Mouse (Mus musculus) liver, embryonic 11.5 days (tissue): Measurements from ENCODE around the gene Ulk1. TPM values are rescaled to one million over a fixed set of nuclear protein-coding genes. Genes with fewer than 3 reads are reported as not detected.
"Not testable (repeated sequence)": the region's sequence is repeated elsewhere in the genome, so short reads cannot be mapped to it uniquely, and the experiment has no call there.

Experiments used
- ATAC-seq: fragments of 200-750 bp; cut with Nextera tagmentation; replicated peaks from 2 replicates; pipeline ENCODE4 v1.8.0; 2017; ENCODE audit warnings: moderate number of reproducible peaks, mild to moderate bottlenecking, moderate TSS enrichment, moderate library complexity; ENCODE audit not compliant: low FRiP score
- DNase-seq: peaks from one replicate; pipeline ENCODE4 v3.0.0-alpha.2; 2017; ENCODE audit warnings: low spot score
- H3K27ac ChIP-seq: fragments of 300-500 bp; sonication (generic); 2 replicates; pipeline ENCODE4 v1.5.1; 2014; ENCODE audit warnings: mild to moderate bottlenecking, low read depth, low read length, control low read depth
- H3K27me3 ChIP-seq: fragments of 300-500 bp; sonication (generic); replicated peaks from 2 replicates; pipeline ENCODE4 v1.6.1; 2014; ENCODE audit warnings: low read length, mixed read lengths; ENCODE audit not compliant: control insufficient read depth, insufficient read depth
- H3K36me3 ChIP-seq: fragments of 300-500 bp; sonication (generic); 2 replicates; pipeline ENCODE4 v1.6.1; 2014; ENCODE audit warnings: mild to moderate bottlenecking, low read length, moderate library complexity, mixed read lengths; ENCODE audit not compliant: control insufficient read depth, insufficient read depth
- H3K4me1 ChIP-seq: fragments of 300-500 bp; sonication (generic); replicated peaks from 2 replicates; pipeline ENCODE4 v1.6.1; 2014; ENCODE audit warnings: low read length, mixed read lengths; ENCODE audit not compliant: control insufficient read depth, insufficient read depth
- H3K4me2 ChIP-seq: fragments of 300-500 bp; sonication (generic); 2 replicates; pipeline ENCODE4 v1.6.1; 2014; ENCODE audit warnings: mild to moderate bottlenecking, control low read depth, moderate library complexity
- H3K4me3 ChIP-seq: fragments of 300-500 bp; sonication (generic); 2 replicates; pipeline ENCODE4 v1.5.1; 2014; ENCODE audit warnings: low read depth, low read length, control low read depth
- H3K9ac ChIP-seq: fragments of 300-500 bp; sonication (generic); 2 replicates; pipeline ENCODE4 v1.6.1; 2014; ENCODE audit warnings: low read depth, low read length, control low read depth
- H3K9me3 ChIP-seq: fragments of 300-500 bp; sonication (generic); 2 replicates; pipeline ENCODE4 v1.6.1; 2016; ENCODE audit warnings: low read length, inconsistent platforms, mixed read lengths; ENCODE audit not compliant: control insufficient read depth
- WGBS: fragments of 180-500 bp; shearing (Covaris S2); extraction: QIAGEN DNeasy Blood & Tissue Kit; methylation state at CpG from one replicate; pipeline ENCODE4 v1.1.7; 2014; 5-methylcytosine and 5-hydroxymethylcytosine counted together
- polyA plus RNA-seq: library from polyadenylated mRNA; unstranded; fragments of >200 nt; fragmentation: Nextera tagmentation; extraction: Ambion mirVana; gene quantifications from 2 replicates; pipeline ENCODE4 v1.2.1, GENCODE M21; 2014

Ulk1 gene
- polyA plus RNA-seq, 1 experiment from 2014 or later: 15.7 TPM

DNA sequence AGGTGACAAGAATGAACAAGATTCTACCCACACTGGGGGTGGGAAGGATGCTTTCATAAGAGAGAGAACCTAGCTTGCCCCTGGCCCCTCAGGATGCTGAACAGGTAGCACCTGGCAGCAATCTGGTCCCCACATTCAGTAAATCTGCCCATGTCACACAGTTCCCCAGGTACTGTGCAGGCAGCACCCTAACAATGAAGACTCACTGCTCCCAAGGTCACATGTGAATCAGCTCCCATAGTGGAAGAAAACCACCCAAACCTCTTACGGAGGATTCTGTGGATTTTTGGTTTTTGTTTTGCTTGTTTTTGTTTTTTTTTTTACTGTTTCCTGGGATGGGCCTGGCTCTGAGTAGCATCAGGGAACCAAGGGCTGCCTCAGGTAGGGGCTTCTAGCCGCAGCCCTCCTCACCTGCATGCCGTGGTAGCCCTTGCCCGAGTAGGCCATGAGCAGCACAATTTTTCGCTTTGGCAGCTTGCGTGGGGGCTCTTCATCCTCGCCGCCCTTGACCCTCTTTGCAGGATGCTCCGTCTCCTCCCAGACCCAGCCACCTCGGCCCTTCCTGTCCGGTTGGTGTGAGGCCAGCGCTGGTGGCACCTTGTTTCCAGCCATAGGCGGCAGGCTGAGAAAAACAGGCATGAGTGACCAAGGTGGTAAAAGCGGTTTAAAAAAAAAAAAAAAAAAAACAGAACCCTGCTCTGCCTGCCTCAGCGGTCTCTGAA, 30.5 kb downstream of the Ulk1 start:
- DNase-seq (no peak), ATAC-seq (no peak)
- H3K4me3 ChIP-seq: peak overlapping the region; percentile 92
- no peak overlapping the region for H3K27ac ChIP-seq
- H3K9me3 ChIP-seq: no peaks in the 10 kb centered on the region
- no peaks in the 10 kb centered on the region for H3K27me3 ChIP-seq
- H3K4me2 ChIP-seq: peak overlapping the region; percentile 71
- 16% methylated on average over 15 of the region's 15 CpGs for WGBS
- H3K9ac ChIP-seq: peak overlapping the region; percentile 93
- peaks cover 24% of the 10 kb centered on the region for H3K4me1 ChIP-seq
- peaks cover 32% of the 10 kb centered on the region for H3K36me3 ChIP-seq

DNA sequence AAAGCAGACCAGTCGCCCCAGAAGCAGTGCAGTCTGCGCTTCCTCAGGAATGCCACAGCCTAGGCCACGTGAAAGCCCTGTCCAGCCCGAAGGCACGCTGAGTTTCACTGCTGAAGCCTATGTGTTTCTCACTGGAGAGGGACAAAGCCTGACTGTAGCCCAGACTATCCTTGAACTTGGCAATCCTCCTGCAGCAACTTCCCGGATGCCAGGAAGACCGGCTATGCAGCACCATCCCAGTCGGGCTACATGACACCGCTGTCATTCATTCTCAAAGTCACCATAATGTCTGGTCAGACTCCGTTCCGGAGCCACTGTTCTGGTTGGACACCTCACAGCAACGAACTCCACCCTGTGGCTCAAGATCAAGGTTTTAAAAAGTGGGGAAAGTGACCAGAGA, 31.6 kb downstream of the Ulk1 start:
- 89% methylated on average over 12 of the region's 12 CpGs for WGBS
- no peak for DNase-seq
- no peak overlapping the region; the same call in 1 of the 2 replicates for H3K4me3 ChIP-seq
- H3K9ac ChIP-seq: no peak overlapping the region
- no peaks in the 10 kb centered on the region for H3K9me3 ChIP-seq
- ATAC-seq: no peak
- peaks cover 40% of the 10 kb centered on the region for H3K36me3 ChIP-seq
- H3K4me1 ChIP-seq: peaks cover 24% of the 10 kb centered on the region
- H3K27me3 ChIP-seq: no peaks in the 10 kb centered on the region
- H3K27ac ChIP-seq: no peak overlapping the region
- H3K4me2 ChIP-seq: peak overlapping the region; percentile 71; the same call in 1 of the 2 replicates

DNA sequence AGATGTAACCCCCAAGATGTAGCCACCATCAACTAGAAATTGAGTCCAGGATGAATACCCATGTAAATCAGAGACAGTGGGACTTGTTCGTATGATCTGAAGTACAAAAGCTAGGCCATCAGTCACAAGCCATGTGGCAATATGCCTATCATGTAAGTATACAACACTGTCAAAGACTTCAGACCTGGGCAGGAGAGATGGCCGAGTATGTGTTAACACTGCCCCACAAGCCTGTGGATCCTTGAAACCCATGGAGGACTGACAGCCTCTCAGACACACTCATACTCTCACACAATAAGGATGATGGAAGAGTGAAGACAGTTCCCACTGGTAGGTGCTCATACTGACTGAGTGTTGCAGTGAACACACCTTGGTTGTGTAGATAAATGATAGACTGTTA, 33.8 kb downstream of the Ulk1 start:
- no peak for ATAC-seq
- no peak overlapping the region for H3K27ac ChIP-seq
- no peak overlapping the region for H3K9ac ChIP-seq
- H3K4me2 ChIP-seq: no peak overlapping the region
- H3K4me1 ChIP-seq: peaks cover 21% of the 10 kb centered on the region
- 88% methylated on average over 2 of the region's 2 CpGs for WGBS
- DNase-seq: no peak
- H3K36me3 ChIP-seq: peaks cover 42% of the 10 kb centered on the region
- no peaks in the 10 kb centered on the region for H3K9me3 ChIP-seq
- H3K27me3 ChIP-seq: no peaks in the 10 kb centered on the region
- H3K4me3 ChIP-seq: no peak overlapping the region

DNA sequence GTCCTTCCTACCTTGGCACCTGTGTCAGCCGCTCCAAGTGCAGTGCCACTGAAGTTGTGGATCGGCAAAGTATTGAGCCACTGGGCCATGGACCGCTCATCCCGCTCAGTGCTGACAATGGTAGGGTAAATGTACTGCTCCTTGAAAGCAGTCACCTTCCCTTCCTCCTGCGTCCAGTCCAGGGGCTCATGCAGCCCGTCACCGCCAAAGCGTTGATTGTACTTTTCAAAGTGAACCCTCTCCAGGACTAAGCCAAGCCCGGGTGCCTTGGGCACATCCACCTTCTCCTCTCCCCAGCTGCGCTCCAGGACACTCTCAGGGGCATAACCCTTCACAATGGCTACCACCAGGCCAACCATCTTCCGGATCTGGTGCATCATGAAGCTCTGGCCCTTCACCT, 35.4 kb downstream of the Ulk1 start:
- Histone ChIP-seq H3K27me3 (no peaks in the 10 kb centered on the region), H3K27ac (no peak overlapping the region), H3K36me3 (peaks cover 42% of the 10 kb centered on the region), H3K4me1 (peaks cover 19% of the 10 kb centered on the region), H3K4me2 (no peak overlapping the region), H3K9me3 (no peaks in the 10 kb centered on the region), H3K9ac (no peak overlapping the region), H3K4me3 (no peak overlapping the region)
- no peak for ATAC-seq
- no peak for DNase-seq
- WGBS: 93% methylated on average over 11 of the region's 11 CpGs

DNA sequence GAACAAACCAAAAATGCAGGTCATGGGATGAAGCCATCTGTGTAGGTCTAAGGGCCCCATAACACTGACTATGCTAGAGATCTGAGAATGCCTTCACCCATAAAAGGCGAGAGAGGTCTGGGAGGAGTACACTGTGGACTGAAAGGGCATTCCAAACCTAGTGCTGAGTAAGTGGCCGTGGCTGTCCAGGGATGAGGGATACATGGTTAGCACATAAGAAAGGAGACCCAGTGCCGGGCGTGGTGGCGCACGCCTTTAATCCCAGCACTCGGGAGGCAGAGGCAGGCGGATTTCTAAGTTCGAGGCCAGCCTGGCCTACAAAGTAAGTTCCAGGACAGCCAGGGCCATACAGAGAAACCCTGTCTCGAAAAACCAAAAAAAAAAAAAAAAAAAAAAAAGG, 37.0 kb downstream of the Ulk1 start:
- 94% methylated on average over 10 of the region's 10 CpGs for WGBS
- H3K27me3 ChIP-seq, DNase-seq, H3K4me3 ChIP-seq, H3K27ac ChIP-seq, ATAC-seq, H3K9me3 ChIP-seq, H3K4me2 ChIP-seq, H3K9ac ChIP-seq: not testable (repeated sequence)
- Histone ChIP-seq H3K36me3 (peaks cover 38% of the 10 kb centered on the region), H3K4me1 (peaks cover 22% of the 10 kb centered on the region)

DNA sequence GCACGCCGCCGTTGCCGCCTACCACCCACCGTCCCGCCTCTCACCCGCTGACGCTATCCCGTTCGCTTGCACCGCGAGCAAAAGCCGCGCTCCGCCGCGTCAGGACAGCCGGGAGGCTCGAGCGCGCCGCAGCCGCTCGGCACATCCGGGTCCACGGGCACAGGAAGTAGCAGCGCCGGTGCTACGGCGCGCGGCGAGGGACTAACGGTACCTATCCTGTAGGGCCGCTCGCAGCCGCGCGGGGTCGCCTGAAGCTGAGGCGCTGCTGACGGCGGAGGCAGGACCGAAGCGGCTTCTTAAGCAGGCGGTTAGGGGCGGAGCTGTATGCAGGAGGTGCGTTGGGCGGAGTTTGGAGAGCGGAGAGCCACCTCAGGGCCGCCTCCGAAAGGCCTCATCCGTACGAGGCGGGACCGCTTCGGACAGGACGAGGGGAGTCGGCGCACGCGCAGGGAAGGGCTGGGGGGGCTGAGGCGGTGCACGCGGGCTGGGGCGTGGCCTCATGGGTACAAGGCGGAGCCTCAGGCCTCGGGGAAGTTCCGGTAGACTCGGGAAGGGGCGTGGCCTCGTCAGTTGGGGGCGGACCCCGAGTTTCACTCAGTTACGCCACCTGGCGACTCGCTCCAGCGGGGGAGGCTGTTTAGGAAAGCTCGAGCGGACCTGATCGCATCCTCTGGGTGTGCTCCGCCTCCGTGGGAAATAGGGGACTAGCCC, 39.3 kb downstream of the Ulk1 start, which contains the start of gene Ep400:
Gene Ep400 (minus strand): TSS at position 270 of the 711 bp plus-strand sequence.
- Histone ChIP-seq H3K36me3 (peaks cover 22% of the 10 kb centered on the region), H3K9me3 (no peaks in the 10 kb centered on the region), H3K4me2 (peak within 1 kb of the TSS; percentile 88), H3K4me1 (peaks cover 28% of the 10 kb centered on the region), H3K4me3 (peak within 1 kb of the TSS; percentile 79), H3K9ac (peak within 1 kb of the TSS; percentile 97), H3K27ac (peak within 1 kb of the TSS; percentile 98), H3K27me3 (no peaks in the 10 kb centered on the region)
- WGBS: under 1% methylated on average over 83 of the region's 83 CpGs
- ATAC-seq (peak; percentile 95), DNase-seq (peak; percentile 100)

DNA sequence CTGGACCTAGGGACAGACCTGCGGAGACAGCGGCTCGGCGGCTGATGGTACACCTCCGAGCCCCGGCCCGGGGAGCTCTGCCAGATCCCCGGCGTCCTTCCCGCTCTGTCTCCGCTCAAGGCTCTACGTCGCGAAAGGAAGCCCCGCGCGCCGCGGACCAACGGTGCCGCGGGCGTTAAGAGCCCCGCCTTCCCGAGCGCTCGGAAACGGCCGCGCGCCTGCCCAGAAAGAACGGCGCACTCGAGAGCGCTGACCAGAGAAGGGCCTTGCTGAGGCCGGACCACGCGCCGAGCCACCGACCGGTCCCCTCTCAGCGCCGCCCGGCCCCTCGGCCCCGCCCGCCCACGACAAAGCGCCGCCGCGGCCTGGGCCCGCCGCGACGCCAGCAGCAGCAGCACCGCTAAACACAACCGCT, 39.9 kb downstream of the Ulk1 start:
- H3K9ac ChIP-seq: peak overlapping the region; percentile 97
- no peaks in the 10 kb centered on the region for H3K27me3 ChIP-seq
- under 1% methylated on average over 58 of the region's 58 CpGs for WGBS
- peak overlapping the region; percentile 98 for H3K27ac ChIP-seq
- peak overlapping the region; percentile 79 for H3K4me3 ChIP-seq
- no peak for DNase-seq
- no peaks in the 10 kb centered on the region for H3K9me3 ChIP-seq
- peaks cover 28% of the 10 kb centered on the region for H3K4me1 ChIP-seq
- peak; percentile 28 for ATAC-seq
- H3K4me2 ChIP-seq: peak overlapping the region; percentile 88
- H3K36me3 ChIP-seq: peaks cover 16% of the 10 kb centered on the region

DNA sequence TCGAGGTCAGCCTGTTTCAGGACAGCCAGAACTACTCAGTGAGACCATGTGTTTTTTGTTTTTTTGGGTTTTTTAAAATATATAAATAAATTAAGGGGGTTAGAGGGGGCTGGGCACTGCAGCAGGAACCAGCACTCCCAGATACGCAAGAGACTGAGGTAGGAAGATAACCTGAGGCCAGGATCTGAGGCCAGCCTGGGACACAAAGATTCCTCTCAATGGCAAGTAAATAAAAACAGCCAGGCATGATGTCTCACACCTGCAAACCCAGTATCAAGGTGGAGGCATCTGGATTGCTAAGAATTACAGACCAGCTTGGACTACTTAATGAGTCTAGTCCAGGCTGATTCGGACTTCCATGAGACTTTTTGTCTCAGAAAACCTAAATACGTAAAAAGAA, 40.6 kb downstream of the Ulk1 start:
- H3K4me1 ChIP-seq: peaks cover 31% of the 10 kb centered on the region

More for the DNA sequence above, 40.6 kb downstream of the Ulk1 start:
- DNase-seq (no peak), ATAC-seq (no peak)
- Histone ChIP-seq H3K27me3 (no peaks in the 10 kb centered on the region), H3K4me3 (peak overlapping the region; percentile 79), H3K36me3 (peaks cover 8% of the 10 kb centered on the region), H3K4me2 (peak overlapping the region; percentile 88), H3K27ac (peak overlapping the region; percentile 98; the same call in 1 of the 2 replicates), H3K9ac (peak overlapping the region; percentile 97), H3K9me3 (no peaks in the 10 kb centered on the region)
- WGBS: 46% methylated on average over 4 of the region's 4 CpGs
